Mouse (Mus musculus): ENCODE results near the gene Nbeal2. TPM values are rescaled to one million over a fixed set of nuclear protein-coding genes. Genes with fewer than 3 reads are reported as not detected.

Nbeal2 gene
- polyA plus RNA-seq (2012; rRNA removed; ENCODE audit: low replicate concordance): 43.4 and 66.9 TPM in 2 replicates

DNA sequence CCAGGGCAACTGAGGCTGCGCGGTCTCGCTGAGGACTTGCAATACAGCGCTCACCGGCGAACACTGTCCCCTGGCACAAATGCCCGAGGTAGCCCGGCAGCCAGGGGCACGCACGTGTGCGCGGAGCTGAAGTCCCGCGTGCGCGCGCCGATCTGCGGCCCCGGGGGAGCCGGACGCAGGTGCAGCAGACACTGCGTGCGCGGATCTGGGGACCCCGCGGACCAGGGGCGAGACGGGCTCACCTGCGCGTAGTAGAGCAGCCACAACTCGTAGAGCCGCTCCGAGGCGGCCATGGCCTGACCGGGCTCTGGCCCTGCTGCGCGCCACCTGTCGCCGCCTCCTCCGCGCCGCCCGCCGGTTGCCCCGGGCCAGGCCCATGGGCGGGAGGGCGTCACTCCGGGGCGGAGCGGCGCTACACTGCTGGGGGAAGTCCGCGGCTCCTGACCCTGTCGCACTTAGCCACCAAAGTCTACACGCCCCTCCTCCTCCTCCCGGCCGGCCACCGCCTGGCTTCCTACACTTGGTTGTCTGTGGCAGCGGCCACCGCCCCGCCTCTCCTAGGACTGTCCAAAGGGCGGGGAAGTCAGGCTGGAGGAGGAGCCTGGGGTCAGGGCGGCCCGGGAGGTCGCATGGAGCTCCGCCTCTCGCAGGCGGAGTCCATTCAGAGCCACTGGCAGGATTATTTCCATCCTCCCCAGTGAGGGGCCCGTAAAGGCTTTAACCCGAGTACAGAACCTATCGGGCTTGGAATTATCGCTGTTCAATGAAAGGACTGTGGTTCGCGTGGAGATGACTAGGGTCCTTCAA is at the start of gene Nbeal2:
Gene Nbeal2 (minus strand): TSS at position 507 of the 807 bp plus-strand sequence.

DNA sequence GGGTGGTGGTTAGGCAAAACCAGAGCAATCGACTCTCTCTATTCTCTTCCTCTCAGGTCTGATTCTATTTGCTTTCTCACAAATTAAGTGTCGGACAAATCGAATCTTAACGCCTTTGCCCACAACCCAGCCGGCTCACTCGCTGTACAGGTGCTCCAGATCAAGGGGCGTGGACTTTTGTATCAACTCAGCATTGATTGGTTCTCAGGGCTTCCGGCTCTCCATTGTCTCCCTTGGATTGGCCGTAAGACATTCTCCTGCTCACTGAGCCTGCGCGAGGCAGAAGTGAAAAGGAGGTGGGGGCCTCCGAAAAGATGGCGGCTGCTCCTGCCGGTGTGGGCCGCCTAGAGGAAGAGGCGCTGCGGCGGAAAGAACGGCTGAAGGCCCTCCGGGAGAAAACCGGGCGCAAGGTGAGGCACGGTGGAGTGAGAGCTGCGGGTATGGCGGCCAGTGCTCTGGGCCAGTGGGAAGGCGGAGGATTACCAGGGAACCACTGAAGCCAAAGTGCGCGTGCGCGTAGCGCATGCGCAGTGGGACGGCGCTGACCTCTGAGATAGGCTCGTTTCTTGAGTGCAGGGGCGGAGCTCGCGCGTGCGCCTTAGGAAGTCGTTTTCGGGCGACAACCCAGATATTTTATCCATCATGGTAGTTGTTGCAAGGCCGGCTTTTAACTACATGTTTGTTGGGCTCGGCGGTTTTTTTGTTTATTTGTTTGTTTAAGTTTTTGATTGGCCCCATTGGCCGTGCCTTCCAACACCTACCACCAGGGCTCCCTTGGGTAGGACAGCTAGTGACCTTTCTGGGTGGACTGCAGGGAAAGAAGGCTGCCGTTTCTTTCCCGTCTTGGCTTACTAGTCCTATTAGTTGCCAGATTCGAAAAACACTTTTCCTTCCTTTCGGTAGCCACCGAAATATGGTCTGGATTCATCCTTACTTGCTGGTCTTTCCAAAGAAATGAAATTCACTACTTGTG is 2.6 kb upstream of the Nbeal2 start, which contains the start of gene Ccdc12:
Gene Ccdc12 (plus strand): TSS at position 255 of the 973 bp plus-strand sequence.

GRCm38 (mm10) chr9:110624361-110625166 is 29.4 kb downstream of the Nbeal2 start, which contains the start of gene Nradd:
Nradd (minus strand) TSS chr9:110624452.

Other genes starting within 250 kb of the Nbeal2 start
- 20.2 and 38.0 TPM in 2 replicates for gene Ptpn23, start 245.9 kb downstream of the Nbeal2 start, polyA plus RNA-seq (2012; rRNA removed; ENCODE audit: low replicate concordance)
- 2.5 and 5.8 TPM in 2 replicates for gene Ngp, start 234.4 kb downstream of the Nbeal2 start, polyA plus RNA-seq (2012; rRNA removed; ENCODE audit: low replicate concordance)
- gene Klhl18, start 177.5 kb downstream of the Nbeal2 start, polyA plus RNA-seq (2012; rRNA removed; ENCODE audit: low replicate concordance): 18.8 and 23.4 TPM in 2 replicates
- gene Kif9, start 177.2 kb downstream of the Nbeal2 start, polyA plus RNA-seq (2012; rRNA removed; ENCODE audit: low replicate concordance): 0.57 and 1.3 TPM in 2 replicates
- 39.5 and 44.6 TPM in 2 replicates for gene Setd2, start 121.6 kb downstream of the Nbeal2 start, polyA plus RNA-seq (2012; rRNA removed; ENCODE audit: low replicate concordance)
- gene Nradd, start 29.7 kb downstream of the Nbeal2 start, polyA plus RNA-seq (2012; rRNA removed; ENCODE audit: low replicate concordance): 11.2 and 11.4 TPM in 2 replicates
- 70.4 and 96.1 TPM in 2 replicates for gene Ccdc12, start 2.3 kb upstream of the Nbeal2 start, polyA plus RNA-seq (2012; rRNA removed; ENCODE audit: low replicate concordance)
- gene Myl3, start 87.7 kb upstream of the Nbeal2 start, polyA plus RNA-seq (2012; rRNA removed; ENCODE audit: low replicate concordance): 1.2 and 7.3 TPM in 2 replicates
- gene Pth1r, start 93.0 kb upstream of the Nbeal2 start, polyA plus RNA-seq (2012; rRNA removed; ENCODE audit: low replicate concordance): 93.3 and 128 TPM in 2 replicates
- gene Prss42, start 144.0 kb upstream of the Nbeal2 start, polyA plus RNA-seq (2012; rRNA removed; ENCODE audit: low replicate concordance): not detected in 2 replicates
- gene Prss44, start 159.8 kb upstream of the Nbeal2 start, polyA plus RNA-seq (2012; rRNA removed; ENCODE audit: low replicate concordance): not detected in 2 replicates
- gene Prss43, start 172.5 kb upstream of the Nbeal2 start, polyA plus RNA-seq (2012; rRNA removed; ENCODE audit: low replicate concordance): 0.04 TPM in 1 of 2 replicates, not detected in the other
- gene Prss45, start 180.4 kb upstream of the Nbeal2 start, polyA plus RNA-seq (2012; rRNA removed; ENCODE audit: low replicate concordance): not detected in 2 replicates
- not detected in 2 replicates for gene Prss46, start 190.3 kb upstream of the Nbeal2 start, polyA plus RNA-seq (2012; rRNA removed; ENCODE audit: low replicate concordance)
- 0.07 TPM in 1 of 2 replicates, not detected in the other for gene Prss50, start 203.8 kb upstream of the Nbeal2 start, polyA plus RNA-seq (2012; rRNA removed; ENCODE audit: low replicate concordance)
- gene Als2cl, start 225.7 kb upstream of the Nbeal2 start, polyA plus RNA-seq (2012; rRNA removed; ENCODE audit: low replicate concordance): 63.3 and 112 TPM in 2 replicates
- gene Tmie, start 226.0 kb upstream of the Nbeal2 start, polyA plus RNA-seq (2012; rRNA removed; ENCODE audit: low replicate concordance): 5.6 and 7.9 TPM in 2 replicates